Mouse (Mus musculus) spleen, postnatal 14 days (tissue): ENCODE measurements around the gene Fpr2.
"Not testable (repeated sequence)": the region's sequence is repeated elsewhere in the genome, so short reads cannot be mapped to it uniquely, and the experiment has no call there.

ENCODE experiments used
- DNase-seq, 2 experiments: peaks; one replicate each; pipeline ENCODE4 v3.0.0; 2021 to 2022; ENCODE audit warnings: low spot score in 2 of 2

The Fpr2 gene

DNA sequence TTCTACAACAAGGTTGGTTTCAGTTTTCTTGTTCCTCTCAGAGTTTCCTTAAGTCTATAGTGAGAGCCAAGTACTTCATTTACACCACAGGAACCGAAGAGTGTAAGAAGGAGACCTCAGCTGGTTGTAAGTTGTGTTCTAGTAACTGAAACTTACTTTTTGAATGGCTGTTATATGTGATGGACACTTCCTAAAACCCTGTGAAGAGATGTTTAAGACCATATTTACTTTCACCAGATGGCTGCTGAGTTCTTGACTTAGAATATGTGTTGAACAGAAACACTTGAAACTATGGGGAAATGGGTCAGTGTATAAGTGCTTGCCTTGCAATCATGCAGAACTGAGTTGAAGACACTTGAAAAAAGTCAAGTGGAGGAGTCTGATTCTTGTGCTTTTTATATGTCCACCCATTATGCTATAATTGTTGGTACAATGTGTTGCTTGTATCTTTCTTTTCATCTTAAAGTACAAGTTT, at the start of gene Fpr2, which contains the start of gene Fpr3:
TSS of gene Fpr2 (plus strand) at position 51 of the 475 bp plus-strand sequence.
TSS of gene Fpr3 (plus strand) at position 79 of the 475 bp plus-strand sequence.
- DNase-seq: no peak

DNA sequence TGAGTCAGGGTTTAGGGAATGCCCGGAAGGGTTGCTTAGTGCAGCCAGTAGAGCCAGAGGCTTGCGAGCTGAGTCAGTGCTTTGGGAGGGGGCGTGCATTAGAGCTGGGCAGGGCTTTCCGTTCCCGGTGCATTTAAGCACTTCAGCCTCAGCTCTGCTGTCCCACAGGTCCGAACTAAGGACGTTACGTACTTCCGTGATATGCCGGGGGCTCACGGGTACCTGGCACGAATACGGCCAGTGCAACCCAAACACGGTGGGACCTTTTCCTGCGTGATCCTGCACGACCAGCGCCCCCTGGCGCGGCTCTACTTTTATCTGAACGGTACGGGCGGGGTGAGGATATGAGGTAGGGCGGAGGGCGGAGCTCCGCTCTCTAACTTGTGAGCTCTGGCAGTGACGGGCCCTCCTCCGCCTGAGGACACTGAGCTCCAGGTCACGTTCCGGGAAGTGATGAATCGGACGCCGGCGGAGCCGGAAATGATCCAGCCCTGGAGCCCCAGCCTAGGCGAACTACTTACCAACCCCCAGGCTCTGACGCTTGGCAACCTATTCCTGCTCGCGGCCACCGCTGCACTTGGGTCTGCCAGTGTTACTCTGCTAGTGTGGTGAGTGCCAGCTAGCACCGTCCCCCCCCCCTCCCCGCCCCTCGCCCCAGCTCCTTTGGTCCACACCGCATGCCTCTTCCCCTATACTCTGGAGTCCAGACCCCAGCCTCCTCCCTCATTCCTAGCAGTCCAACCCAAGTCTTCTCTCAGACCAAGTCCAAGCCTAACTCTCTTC, 49.5 kb upstream of the Fpr2 start:
- peak; percentile 76 to 82 for DNase-seq

DNA sequence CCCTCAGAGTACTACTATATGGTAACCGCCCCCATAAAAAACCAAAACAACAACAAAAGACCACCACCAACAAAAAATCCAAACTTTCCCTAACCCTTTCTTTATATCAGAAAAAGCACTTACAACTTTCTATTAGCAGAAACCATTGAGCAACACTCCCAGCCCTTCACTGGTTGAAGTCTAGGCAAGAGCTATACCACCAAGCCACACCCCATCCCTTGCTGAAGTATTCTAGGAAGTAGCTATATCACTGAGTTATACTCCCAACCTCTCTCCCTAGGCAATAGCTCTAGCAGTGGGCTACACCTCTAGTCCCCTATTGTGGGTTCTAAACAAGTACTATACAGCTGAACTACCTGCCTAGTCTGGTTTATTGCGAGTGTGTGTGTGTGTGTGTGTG, 48.3 kb upstream of the Fpr2 start:
- DNase-seq: no peak

GRCm38 (mm10) chr17:17840796-17841195, 46.8 kb upstream of the Fpr2 start:
- no peak for DNase-seq

GRCm38 (mm10) chr17:17843534-17844261, 43.9 kb upstream of the Fpr2 start:
- no peak for DNase-seq

DNA sequence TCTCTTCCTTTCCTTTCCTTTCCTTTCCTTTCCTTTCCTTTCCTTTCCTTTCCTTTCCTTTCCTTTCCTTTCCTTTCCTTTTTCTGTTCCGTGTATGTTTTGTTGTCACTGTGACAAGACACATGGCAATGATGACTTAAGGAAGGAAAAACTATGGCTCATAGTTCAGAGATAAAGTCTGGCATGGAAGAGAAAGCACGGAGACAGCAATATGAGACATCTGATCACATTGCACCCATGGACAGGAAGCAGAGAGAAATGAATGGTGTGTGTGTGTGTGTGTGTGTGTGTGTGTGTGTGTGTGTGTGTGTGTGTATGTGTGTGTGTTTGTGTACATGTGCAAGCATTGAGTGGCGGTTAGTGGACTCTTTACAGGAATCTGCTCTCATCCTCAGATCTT, 43.0 kb upstream of the Fpr2 start:
- not testable (repeated sequence) for DNase-seq

DNA sequence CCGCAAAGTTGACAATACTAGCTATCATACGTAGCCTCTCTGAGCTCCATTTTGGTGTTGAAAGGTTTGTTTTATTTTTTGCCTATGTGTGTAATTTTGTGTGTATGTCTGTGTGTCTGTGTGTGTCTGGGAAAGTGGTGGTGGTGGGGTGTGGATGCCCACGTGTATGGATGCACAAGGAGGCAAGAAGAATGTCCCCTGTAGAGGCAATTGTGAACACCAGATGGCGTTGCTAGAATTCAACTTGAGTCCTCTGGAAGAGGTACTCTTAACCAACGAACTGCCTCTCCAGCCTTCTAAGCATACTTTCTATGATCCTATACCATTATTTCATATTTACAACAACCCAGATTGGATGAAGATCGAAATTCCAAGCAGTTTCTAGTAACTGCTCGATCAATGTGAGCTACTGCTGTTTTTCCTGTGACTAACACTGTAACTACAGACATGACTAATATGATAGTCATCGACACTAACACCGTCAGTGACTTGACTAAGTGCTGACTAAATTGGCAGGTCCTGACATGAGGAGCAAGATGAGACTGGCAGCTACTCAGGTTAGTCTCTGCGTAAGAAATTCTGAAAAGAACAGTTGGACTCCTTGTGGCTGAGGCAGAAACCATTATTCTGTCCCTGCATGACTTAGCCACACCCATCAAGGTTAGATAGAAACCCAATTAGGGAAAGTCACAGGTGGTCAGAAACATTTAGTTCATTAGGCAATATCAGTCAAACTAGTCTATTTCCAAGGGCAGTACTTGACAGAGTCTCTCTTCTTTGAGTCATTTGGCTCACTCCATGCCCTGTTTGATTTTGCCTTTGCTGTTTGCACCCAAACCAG, 42.2 kb upstream of the Fpr2 start:
- DNase-seq: no peak

GRCm38 (mm10) chr17:17848988-17849387, 38.6 kb upstream of the Fpr2 start:
- DNase-seq: no peak

GRCm38 (mm10) chr17:17849906-17850712, 37.5 kb upstream of the Fpr2 start:
- no peak for DNase-seq

DNA sequence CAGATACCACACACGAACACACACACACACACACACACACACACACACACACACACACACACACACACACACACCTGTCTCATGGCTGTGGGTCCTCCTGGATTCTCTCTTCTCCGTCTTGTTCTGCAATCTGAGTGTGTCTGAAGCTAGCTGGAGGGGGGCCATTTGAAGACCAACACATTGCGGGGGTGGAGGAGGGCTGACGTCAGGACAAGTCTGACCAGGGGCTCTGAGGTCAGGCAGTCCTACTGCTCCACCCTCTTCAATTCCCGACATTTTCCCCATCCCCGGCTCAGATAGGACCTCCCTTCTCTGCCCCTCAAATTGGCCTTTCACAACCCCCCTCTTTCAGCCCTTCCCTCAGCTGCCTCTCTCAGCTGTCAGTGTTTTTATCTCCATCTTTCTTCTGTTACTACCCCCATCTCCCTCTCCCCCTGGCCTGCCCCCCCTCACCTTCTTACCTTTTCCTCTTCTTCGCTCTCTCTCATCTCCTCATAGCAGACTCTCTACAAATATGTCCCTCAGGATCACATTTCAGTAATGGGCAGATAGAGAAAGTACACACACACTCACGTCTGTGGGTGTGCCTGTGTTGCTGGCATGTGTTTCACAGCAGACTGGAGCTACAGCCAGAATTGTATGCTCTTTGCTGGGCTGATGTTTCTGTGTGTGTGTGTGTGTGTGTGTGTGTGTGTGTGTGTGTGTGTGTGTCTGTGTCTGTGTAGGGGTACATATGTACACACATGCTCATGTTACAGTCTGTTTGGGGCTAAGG, 32.4 kb upstream of the Fpr2 start, which contains the start of gene Has1:
TSS of gene Has1 (minus strand) at position 142 of the 775 bp plus-strand sequence.
- DNase-seq: no peak

DNA sequence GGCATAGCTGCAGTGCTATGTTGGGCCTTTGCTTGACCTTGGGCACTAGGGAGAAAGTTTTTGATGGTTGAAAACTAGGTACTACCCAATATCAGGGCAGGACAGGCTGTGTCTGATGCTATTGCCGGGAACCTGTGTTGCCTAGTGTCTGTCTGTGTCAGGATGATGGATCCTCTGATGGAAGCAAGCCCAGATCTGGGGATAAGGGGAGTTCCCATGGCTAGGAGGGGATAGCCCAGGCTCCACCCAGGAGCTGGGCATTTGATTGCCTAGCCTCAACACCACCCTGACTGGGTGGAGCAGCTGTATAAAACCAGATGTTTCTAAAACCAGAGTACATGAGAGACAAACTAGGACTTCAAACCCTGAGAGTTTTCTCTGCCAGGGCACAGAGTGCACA, 31.0 kb upstream of the Fpr2 start:
- DNase-seq: no peak

GRCm38 (mm10) chr17:17857446-17857845, 30.2 kb upstream of the Fpr2 start:
- DNase-seq: no peak

DNA sequence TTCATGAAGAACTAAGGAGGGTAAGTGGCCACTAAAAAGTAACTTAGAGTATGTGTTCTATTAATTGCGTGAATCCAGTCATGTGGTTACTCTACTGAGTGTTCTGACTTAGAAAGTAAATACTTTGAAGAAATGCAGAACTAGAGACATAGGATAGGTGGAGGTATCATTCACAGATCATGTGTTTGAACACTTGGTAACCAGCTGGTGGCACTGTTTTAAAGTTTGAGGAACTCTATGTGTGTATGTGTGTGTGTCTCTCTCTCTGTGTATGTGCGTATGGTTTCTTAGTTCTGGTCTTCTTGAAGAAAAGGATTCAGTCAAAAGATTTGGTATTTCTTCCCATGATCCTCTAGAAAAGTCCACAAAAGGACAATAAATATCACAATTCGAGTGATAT, 27.5 kb upstream of the Fpr2 start:
- no peak for DNase-seq

DNA sequence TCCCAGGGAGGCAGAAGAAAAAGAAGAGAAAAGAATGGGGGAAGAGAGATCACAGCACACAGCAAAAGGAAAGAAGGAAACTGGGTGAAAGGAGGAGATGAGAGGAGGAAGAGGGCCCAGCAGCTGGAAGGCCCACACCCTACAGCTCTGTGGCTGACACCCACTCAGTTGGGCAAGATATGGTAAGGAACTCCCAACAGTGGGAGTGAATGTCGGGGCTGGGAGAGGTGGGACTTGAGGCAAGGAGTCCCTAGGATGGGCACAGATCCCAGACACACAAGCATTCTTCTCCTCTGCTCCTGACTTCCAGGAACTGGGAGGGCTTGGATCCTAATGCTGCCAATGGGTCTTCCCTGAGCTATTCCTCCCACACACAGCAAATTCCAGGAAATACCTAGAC, 25.3 kb upstream of the Fpr2 start:
- no peak for DNase-seq

DNA sequence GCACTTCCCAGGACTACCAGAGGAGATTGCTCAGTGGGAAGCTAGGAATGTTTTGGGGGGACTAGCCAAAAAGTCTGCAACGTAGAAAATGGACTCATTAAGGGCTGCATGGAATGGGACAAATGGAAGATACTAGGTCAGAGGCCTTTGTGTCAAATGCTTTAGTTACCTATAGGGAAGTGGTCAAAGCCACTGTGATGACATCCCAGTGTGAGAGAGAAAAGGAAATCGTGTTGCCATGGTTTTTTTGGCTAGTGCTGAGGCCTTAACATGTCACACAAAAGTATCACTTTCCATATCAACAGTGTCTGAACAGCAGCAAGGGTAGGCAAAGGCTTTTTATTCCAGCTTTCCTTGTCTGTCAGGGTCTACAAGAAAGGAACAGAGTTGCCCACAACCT, 22.5 kb upstream of the Fpr2 start:
- DNase-seq: no peak

DNA sequence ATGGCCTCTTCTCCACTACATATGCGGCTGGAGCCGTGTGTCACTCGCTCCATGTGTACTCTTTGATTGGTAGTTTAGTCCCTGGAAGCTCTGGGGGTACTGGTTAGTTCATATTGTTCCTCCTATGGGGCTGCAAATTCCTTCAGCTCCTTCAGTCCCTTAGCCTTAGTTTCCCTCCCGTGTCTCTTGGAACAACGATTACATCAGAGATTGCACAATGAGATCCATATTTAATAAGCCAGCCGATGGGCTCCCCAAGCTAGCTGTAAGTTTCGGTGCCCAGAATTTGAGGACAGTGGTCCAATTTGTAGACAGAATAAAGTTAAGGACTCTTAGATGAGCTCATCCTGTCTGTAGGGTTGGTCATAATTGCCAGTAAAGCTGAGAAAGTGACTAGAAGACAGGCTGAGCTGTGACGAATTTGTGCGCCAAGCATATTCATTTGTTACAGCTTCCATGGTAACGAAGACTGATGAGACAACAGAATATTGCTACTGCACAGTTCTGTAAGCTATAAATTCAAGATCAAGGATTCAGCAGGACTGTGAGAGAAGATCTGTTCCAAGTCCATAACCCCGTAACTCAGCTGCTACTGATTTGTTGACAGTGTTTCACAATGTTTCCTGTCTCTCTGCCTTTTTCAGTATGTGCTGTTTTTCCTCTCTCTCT, 20.7 kb upstream of the Fpr2 start:
- no peak for DNase-seq

GRCm38 (mm10) chr17:17870892-17871550, 16.6 kb upstream of the Fpr2 start:
- DNase-seq: no peak

GRCm38 (mm10) chr17:17871697-17872096, 15.9 kb upstream of the Fpr2 start:
- no peak for DNase-seq

GRCm38 (mm10) chr17:17879347-17879746, 8.3 kb upstream of the Fpr2 start:
- no peak for DNase-seq
